Mouse (Mus musculus) ovary, postnatal 10 days (tissue): Measurements from ENCODE around the gene Abhd5.

Experiments
- DNase-seq: peaks from one replicate; pipeline ENCODE4 v3.0.0; 2022; ENCODE audit warnings: low spot score

Gene Abhd5

DNA sequence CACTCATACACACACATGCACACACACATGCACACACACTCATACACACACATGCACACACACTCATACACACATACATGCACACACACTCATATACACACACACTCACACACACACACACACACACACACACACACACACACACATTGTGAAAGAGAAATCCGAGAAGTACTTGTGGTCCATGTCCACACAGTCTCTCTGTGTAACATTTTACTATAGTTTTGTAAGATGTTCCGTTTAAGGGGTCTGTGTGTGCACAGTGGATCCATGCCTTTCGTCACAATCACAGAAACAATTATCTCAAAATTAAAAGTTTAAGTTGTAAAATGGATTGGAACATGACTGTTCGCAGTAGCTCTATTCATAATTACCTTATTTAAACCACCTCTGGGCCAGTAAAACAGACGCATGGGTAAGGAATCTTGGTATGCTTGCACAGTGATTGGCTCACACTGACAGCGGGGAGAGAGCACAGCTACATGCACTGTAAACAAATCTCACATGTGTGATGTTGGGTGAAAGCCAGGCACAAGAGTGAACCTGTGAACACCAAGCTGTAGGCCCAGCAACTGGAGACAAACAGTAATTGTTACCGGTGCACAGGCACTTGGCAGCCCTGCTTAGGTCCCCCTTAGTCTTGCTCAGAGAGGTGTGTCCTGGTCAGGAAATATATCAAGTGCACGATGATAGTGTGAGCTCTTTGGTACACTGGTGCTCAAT is 63.8 kb downstream of the Abhd5 start:
- no peak for DNase-seq

GRCm38 (mm10) chr9:122416617-122417016 is 65.2 kb downstream of the Abhd5 start:
- no peak for DNase-seq

- DNase-seq = no peak
These were observed 68.9 kb downstream of the Abhd5 start for GRCm38 (mm10) chr9:122420195-122420756.

- DNase-seq = peak; percentile 67
These were observed 69.7 kb downstream of the Abhd5 start for GRCm38 (mm10) chr9:122420772-122421764.

DNA sequence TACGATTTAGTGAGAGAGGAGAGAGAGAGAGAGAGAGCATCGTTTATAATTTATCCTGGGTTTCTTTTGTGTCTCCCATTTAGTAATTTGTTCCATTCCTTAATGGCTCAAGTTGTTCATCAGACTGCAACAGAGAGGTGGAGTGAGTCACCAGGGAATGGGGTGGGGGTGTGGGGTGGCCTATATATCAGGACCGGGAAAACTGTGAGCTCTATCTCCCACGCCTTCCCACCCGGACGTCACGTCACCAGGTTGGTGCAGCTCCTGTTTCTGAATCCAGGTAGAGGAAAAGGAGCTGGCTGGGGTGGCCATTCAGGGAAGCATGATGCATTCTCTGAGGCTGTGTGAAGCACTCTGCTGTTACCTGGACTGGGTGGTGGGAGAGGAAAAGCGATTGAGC is 70.5 kb downstream of the Abhd5 start:
- no peak for DNase-seq

DNA sequence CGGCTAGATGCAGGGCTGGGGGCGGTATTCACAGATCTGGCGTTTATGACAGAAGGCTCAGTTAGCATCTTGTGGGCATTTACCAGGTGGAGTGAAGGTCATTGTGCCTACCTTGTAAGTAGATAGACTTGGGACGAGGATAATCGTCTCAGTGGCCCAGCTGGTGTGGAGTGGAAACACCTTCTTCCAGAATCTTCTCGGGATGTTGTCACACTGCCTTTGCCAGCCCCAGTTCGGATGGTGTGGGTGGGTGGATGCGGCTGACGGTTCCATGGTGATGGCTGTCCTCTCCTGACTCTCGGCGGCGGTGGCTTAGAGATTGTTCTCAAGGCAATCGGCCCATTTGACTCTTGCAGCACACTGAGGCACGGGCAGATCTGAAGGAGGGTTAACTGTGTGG is 71.3 kb downstream of the Abhd5 start:
- DNase-seq = no peak

- DNase-seq = no peak
These were observed 71.7 kb downstream of the Abhd5 start for GRCm38 (mm10) chr9:122423146-122423545.

DNA sequence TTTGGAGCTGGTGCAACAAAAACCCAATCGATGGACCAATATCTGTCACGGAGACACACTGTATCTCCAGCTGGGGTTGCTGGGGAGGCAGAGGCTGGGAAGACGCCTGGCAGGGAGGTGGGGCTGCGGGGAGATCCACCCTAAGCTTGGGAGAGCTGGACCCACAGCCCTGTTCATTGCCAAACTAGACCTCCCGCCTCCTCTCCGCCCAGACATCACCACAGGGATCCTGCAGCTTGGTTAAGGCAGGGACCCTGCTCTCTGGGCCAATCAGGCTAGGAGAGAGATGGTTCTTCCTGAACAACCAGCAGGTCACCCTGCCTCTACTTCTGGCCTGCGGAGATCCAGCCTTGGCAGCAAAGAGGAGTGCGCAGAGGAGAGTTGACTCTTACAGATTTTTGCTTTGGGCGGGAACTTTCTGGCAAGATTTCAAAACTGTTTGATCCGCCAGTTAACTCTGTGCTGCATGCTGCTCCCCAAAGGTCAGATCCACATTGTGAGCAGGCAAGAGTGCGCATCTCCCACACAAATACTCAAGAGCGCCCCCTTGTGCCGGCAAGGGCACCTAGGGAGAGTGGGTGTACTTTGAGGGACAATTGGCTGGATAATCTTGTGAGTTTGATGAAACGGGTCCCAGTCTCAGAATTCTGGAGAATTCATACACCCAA is 73.7 kb downstream of the Abhd5 start:
- peak; percentile 26 for DNase-seq

- no peak for DNase-seq
These were observed 77.7 kb downstream of the Abhd5 start for GRCm38 (mm10) chr9:122429058-122429649.

DNA sequence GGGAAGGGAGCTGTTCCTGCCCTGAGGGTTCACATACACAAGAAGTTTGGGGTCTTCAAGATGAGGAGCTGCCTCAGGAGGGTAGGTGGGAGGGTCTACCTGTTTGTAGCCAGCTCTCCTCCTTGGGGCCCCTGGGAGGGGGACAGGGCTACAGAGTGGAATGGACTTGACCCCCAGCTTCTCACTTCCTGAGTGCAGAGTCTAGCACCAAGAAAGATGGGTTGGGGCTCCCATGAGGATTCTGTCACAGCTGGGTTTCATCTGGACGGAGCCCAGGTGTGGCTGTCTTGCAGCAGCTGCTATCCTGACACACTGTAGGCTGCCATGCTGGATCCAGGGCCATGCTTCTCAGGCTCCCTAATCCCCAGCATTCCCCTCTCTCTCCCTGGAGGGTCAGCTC is 78.3 kb downstream of the Abhd5 start:
- no peak for DNase-seq
